Mouse (Mus musculus) lung, adult 2 months (tissue): ENCODE data around the gene Plod3.

Source experiments
- CTCF ChIP-seq: fragments of 200-500 bp; IDR thresholded peaks from 2 replicates; pipeline ENCODE4 v1.5.1; 2011; ENCODE audit warnings: mild to moderate bottlenecking, low read length, control low read depth; ENCODE audit not compliant: insufficient read depth
- POLR2A ChIP-seq: fragments of 200-500 bp; IDR thresholded peaks from 2 replicates; pipeline ENCODE4 v1.6.1; 2011; ENCODE audit warnings: low read depth, mild to moderate bottlenecking, control low read depth, low read length, borderline replicate concordance; ENCODE audit errors: extremely low read depth

GRCm38 (mm10) chr5:136988420-136988819 lies 1.6 kb downstream of the Plod3 start:
- TF ChIP-seq POLR2A (no peak), CTCF (no peak)
